Mouse (Mus musculus): Measurements from ENCODE around the gene Wasf1.

DNA sequence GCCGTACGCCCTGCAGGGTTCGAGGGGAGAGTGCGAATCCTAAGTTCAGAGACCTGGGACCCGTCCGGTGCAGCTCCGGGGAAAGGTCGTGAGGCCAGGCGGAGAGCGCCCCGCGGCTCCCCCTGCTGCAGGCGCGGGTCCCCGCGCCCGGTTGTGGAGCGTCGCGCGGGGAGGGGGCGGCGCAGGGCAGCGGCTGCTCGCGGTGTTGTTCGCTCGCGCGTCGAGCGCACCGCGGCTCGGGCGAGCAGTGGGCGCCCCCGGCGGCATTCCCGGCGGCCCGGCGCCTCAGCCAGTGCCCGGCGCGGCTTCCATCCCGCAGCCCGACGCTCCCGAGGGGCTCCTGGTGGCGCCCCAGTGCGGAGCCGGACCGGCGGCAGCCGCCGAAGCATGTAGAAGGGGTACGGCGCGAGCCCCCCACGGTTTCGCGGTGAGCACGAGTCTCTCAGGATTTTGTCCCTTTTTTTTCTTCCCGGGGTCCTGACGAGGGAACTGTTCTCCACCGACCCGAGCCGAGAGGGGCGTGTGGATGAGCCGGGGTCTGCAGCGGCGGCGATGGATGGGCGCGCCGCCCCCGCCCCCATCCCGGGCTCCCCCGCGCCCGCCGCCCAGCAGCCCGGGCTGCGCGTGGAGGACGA, 486 bp downstream of the Wasf1 start:
- TF ChIP-seq CTCF (IDR thresholded peaks at IDR 0.05; ENCODE audit: extremely low read depth, insufficient read depth, insufficient read length, insufficient replicate concordance) (no peak), POLR2A (IDR thresholded peaks at IDR 0.05; ENCODE audit: low read depth, low read length) (no peak)
